Mouse (Mus musculus) retina, adult 2 months (tissue): ENCODE measurements around the gene Sppl2c.

Experiments
- DNase-seq: peaks from one replicate; pipeline ENCODE4 v3.0.0-alpha.2; 2012; ENCODE audit warnings: low read depth, low spot score

Sppl2c gene

DNA sequence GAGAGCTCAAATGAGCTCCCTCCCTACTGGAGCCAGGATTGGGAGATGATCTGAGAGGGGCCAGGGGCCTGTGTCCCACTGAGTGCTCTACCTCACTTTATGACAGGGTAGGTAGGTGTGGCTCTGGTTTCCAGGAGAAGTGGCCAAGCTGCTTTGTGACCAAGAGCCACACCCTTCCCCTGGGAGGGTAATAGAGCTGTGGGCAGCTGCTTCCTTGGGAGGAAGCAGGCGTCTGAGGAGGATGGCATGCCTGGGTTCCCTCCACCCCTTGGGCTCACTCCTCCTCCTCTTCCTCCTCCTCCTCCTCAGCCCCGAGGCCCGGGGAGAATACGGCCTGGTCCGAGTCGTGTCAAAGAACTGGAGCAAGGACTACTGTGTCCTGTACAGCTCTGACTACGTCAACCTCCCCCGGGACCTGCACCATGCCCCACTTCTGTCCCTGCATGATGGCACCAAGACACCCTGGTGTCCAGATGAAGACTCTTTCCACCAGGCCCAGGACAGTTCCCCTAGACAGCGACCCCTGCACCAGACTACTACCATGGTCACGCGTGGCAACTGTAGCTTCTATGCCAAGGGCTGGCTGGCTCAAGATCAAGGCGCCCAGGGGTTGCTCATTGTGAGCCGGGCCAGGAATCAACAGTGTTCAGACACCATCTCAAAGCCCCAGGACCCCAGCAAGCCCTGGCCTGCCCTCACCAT, at the start of gene Sppl2c:
Sppl2c (plus strand) TSS at position 193 of the 702 bp plus-strand sequence.
- DNase-seq: no peak

DNA sequence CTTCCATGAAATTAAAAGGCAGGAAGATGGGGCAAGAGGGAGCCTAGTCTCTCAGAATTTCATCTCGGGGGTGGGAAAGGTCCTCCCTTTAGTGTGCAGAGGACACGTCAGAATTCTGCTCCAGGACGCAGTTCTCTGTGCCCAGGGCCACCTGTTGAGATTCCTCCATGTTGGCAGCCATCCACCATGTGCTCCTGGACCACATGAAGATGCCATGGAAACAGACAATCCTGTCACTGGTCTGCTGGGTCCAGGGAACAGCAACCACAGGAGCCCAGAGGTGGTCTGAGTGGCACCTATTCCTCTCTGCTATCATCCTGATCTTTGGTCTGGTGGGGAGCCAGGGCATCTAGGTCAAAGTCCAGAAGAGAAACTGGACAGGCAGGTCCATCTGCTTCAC, 47.2 kb upstream of the Sppl2c start:
- no peak for DNase-seq

DNA sequence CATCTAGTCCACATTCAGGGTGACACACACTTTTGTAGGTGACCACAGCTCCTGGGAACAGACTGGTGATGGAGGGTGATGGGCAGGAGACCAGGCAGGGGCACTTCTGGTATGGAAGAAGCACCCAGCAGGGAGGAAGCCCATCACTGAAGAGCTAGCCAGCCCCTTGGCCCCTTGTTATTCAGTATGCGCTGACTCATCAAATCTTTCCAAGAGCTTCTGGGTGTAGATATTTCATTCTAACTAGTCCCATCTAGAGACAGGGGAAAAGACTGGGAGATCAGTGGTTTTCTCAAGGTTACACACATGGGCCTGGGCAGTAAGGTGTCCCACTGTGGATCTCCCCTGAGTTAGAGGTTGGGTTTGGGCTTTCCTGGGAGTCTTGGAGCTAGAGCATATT, 41.2 kb upstream of the Sppl2c start:
- no peak for DNase-seq

DNA sequence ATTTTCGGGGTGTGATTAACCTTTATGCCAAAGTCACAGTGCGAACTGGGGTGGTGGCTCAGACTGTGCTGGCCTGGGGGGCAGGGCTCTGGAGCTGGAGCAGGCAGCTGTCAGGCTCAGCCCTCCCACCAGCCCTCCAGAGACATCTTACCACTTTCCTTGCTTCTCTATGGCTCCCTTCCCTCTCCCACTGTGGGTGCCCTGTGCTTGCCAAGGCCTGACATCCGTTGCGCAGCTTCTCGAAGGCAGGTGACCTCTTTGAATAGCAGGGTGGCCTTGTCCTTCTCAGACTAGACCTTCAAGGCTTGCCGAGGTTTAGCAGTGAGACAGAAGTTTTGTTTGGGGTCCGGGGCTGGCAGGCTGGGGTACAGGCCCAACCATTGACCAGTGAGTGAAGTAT, 37.3 kb upstream of the Sppl2c start:
- no peak for DNase-seq

DNA sequence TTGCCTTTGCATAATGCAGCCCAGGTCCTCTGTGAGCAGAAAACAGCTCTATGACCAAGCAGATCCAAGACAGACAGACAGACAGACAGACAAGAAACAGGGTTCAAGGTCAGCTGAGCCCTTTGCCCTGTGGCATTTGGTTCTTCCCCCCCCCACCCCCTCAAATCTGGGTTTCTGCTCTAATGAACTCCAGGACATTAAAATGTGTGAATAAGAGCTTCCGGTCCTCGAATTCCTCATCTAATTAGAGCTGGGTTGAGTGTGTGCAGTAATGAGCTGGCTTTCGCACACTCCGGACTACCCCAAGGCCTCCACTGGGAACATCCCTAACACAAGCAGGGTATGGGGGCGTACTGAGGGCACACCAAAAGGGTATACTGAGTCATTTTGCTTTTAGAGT, 35.2 kb upstream of the Sppl2c start:
- no peak for DNase-seq

DNA sequence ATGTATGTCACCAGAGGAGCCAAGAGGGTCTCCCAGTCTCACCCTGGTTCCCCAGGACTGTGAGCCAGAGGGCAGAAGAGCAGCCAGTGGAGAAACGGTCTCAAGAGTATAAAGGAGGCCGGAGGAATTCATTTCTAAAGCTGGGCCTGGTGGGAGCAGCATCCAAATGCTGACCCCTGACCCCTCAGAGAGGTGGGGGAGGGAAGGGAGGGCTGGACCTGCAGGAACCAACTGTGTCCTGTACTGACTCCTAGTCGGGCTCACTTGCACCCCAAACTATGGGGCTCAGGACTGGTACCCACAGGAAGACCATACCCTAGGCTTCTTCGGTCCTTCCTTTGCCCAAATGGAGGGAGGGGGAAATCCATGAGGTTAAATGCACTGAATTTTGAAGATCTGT, 31.8 kb upstream of the Sppl2c start:
- no peak for DNase-seq

DNA sequence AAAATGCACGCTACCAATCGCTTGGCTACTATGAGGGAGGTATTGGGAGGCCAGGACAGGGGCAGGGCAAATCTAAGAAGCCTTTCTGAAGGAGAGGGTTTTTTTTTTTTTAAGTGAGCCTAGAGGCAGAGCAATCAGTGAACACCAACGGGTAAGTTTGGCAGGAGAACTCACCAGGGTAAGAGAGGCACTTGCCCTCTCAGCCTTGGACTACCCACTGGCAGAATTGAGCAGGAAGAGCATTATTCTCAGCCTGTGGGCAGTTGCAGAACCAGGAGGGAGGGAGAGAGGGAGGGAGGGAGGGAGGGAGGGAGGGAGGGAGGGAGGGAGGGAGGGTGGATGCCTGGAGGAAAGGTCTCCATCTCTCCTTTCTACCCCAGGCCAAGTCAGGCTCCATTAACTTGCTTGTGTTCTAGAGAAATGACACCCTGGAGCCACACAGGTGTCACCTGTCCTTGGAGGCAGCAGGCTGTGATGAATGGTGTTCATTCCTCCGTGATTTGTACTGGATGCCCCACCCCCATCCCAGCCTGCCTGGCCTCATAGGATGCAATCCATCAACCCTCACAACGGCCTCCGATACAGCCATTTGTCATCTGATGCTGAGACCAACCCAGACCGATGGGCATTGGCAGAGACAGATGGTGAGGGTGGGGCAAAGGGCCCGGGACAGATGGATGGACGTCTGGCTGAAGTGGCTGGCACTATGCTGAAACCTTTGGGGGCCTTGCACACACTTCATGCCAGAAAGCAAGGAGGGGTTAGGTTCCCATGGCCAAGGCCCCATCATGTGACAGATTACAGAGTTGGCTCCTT, 31.1 kb upstream of the Sppl2c start:
- no peak for DNase-seq

DNA sequence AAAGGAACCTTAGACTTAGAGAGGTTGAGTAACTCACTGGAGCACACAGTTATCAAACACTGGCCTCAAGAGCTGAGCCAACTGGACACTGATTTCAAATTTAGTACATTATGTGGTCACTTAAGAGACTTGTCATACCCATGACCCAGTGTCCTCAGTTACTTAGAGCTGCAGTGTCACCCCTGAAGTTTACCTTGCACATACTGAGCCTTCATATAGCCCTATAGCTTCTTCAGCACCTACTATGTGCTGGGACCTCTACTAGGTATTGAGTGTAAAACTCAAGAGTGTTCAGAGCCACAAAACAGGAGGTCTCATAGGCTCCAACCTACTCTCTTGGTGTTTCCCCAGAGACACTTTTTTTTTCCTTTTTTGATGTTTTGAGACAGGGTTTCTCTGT, 30.2 kb upstream of the Sppl2c start:
- DNase-seq: no peak

DNA sequence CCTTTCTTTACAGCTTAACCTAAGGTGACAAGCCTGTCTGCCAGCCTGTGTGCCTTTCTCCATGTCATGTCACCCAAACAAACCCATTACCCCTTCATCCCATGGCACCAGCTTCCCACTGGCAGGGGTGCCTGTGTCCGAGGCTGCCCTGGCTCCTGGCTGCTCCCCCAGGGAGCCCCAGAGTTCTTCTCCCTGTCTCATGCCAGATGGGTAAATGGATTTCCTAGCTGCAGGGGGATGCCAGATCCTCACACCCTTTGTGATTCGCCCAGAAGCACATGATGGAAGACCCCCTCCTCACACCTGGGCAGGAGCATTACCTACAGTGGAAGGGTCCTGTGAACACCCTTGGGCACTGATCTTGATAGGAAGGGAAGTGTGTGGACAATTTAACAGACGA, 29.7 kb upstream of the Sppl2c start:
- no peak for DNase-seq

DNA sequence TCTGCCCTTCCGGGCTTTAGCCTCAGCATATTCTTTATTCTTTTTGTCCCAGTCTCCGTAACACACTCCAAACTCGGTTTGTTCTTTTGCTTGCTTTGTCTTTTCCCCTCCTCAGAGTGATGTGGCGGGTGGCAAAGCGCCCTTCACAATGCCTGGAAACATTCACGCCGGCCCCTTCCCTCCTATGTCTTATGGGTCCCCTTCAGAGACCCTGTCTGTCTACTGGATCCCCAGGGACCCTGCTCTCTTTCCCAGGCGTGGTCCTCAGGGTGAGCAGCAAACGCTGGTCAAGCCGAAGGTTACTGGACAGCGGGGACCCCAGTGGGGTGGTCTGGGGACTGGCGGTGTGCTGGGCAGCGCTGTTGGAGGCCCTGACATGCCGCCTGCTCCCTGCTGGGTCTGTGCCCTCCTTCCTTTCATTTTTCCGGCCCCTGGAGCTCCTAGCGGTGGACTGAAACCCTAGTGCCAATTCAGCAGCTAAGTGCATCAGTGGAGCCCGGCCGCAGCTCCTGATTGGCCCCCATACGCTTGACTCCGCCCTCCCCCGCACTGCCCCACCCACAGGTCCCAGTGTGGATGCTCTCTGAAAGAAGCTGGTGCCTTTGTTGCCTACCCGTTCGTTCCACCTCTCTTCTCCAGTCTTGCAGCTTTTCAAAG, 28.4 kb upstream of the Sppl2c start:
- DNase-seq: peak; percentile 36

DNA sequence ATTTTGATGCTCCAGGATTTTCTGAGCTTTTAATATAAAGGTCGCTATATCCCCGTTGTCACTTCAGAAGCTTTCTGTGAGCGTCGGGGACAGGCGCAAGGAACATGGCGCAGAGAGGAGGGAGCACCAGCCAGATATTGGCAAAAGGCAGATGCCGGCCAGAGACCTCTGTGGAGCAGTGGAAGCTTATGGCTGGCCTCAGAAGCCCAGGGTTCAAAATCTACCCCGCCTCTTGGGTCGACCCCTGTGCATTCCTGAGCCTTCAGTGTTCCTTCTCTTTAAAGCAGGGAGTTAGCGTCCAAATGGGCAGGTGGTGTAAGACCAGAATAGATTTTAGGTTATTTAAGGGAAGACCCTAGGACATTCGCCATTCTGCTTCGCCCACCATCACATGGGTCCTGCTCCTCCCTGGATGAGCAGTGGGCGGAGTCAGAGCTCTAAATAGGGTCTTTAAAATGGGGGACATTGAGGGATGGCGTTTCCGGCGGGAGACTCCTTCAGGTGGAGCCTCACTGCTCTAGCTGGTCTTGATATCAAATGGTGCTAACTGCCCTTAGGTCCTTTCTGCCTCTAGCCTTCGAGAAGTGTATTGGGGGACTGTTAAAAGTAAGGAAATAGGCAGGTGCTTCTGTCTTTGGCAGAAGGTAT, 27.7 kb upstream of the Sppl2c start:
- DNase-seq: no peak

DNA sequence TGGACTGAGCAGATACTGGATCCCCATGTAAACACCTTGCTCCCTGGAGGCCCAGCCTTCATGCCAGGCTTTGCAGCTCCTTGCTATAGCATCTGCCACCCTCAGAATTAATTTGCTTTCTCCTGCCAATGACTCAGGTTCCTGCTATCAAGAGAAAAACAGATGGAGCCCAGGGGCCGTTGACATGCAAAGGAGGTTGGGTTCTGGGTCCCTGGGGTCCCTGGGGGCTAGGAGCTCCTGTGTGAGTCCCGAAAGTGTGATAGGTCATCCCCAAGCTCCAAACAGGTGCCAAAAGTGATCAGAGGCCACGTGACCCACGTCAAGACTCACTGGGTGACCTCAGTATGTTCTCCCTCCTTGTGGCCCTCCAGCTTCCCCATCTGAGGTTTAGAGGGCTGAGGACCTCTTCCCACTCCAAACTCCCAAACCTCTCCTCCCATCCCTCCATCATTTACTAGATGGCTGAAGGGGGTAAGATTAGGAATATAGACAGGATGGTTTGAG, 26.3 kb upstream of the Sppl2c start:
- no peak for DNase-seq

DNA sequence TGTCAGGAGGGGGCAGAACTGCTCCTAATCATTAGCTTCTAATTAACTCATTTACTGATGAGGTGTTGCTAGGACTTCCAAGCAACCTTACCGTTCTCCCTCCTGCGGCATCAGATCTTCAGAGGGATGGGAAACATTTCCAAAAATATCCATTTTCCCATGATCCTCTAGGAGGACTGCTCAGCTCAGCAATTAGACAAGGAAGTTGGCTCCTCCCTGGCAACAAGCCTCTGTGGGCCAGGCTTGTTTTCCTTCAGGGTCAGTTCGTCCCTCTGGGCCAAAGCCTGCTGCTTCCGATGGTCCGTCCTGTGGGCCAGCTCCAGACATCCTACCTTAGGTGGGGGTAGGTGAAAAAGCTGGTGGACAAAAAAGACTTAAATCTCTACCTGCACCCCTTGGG, 25.0 kb upstream of the Sppl2c start:
- no peak for DNase-seq

DNA sequence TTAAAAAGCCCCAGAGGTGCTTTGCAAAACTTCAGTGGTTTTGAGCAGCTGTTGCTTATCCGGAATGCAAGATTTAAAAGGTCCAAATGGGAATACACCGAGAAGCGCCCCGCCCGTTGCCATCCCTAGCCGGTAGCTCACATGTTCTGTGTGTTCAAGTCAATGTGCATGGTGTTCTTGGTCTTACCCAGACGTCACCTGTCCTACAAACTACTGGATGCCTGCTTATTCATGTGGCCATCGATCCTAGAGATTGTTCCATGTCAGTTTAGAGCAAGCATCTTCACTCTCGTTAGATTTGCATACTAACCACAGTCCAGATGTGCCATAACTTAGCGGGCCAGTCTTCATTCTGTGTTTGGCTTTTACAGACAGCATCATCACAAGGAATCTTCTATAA, 21.9 kb upstream of the Sppl2c start:
- no peak for DNase-seq

DNA sequence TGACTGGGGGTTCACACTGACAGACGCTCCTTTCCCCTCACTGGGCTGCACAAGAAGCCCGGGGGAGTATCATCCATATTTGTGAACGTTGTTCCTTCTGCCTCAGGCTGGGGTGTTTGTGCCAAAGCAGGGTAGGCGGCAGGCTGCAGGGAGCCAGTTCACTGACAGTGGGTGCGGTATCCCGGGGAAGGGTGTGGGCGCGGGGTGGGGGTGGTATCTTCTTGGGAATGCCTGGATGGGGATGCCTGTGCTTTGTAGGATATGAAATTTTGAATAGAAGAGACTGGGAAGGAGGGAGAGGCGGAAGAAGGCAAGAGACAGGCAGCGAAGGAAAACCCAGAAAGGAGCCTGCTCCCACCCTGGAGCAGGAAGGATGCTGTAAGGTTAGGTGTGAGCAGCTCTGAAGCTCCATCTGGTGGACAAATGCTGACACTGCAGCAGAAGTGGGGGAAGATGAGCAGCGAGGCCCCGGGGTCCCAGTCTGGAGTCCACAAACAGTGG, 14.8 kb upstream of the Sppl2c start:
- DNase-seq: peak; percentile 22

DNA sequence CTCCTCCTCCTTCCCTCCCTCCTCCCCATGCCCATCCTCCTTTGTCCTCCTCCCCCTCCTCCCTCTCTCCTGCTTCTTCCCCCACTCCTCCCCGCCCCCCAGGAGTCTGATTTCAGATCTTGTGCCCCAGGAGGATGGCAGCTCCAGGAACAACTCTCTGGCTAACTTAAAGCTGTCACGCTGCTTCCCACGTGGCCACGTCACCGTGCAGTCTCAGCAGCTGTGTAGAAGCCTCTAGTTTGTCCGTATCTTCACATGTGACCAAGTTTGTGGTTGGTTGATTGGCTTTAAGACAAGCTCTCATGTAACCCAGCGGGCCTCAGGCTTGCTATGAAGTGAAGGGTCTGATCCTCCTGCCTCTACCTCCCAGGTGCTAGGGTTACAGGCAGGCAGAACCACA, 7.2 kb upstream of the Sppl2c start:
- no peak for DNase-seq

DNA sequence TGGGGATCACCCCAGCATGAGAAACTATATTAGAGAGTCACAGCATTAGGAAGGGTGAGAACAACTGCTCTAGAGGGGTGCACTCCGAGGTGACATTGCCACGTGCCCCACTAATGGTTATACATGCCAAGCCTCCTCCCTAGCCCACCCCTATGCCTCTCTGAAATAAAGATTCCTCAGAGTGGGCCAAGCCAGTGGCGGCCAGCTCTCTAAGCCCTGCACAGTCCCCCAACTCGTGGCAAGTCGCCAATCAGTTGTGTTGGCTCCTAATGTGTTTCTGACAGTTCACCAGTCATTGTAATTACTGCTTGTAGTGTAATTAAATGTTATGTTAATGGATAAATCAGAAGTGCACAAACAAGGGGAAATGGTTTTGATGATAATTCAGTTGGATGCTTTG, 6.3 kb upstream of the Sppl2c start:
- no peak for DNase-seq

DNA sequence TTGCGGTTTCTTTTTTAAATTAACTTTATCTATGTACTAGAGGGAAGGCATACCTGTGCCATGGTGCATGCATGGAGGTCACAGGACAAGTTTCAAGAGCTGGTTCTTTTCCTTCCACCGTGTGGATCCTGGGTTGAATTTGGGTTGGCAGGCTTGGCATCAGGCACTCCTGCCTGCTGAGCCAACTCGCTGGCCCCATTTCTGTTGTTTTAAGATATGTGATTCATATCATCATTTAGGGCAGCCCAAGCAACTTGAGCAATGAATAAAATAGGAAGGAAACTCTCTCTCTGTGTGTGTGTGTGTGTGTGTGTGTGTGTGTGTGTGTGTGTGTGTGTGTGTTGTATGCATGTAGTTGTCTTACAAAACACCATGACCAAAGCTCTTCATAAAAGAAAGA, 4.0 kb upstream of the Sppl2c start:
- no peak for DNase-seq

DNA sequence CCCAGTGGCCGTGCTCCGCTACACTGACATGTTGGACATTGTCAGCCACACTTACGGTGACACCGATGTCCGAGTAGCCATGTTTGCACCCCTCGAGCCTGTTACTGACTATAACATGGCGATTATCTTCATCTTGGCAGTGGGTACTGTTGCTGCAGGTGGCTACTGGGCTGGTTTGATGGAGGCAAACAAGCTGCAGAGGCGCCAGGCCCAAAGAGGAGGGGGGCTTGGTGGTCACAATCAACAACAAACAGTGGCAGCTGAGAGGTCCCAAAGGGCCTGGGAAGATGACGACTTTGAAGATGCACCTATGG, 667 bp downstream of the Sppl2c start:
- DNase-seq: no peak

DNA sequence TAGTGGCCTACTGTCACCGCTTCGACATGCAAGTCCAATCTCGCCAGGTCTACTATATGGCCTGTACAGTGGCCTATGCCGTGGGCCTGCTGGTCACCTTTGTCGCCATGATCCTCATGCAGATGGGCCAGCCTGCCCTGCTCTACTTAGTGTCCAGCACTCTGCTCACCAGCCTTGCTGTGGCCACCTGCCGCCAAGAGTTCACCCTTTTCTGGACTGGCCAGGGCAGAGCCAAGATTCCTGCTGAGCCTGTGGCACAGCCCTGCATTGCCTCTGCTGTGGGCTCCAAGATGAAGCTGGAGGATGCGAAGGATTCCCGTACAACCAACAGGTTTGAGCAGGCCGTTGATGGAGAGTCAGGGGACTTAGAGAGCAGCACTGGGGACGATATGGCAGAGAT, 1.6 kb downstream of the Sppl2c start:
- no peak for DNase-seq

DNA sequence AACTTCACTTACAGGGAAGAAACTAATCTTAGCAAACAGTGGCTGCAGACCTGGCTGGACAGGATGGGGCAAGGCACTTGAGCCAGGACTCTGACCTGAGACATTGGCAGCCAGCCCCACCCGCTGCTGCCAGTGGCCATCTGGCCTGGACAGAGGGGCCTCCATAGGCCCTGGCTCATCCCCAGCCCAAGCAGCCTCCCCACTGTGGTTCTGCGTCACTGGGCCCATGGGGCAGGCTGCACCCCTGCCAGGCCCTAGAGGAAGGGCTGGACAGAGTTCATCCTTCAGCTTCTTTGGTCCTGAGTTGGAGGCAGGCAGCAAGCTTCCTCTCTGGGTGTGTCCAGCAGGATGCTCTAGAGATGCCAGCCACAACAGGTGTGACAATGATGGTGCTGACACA, 3.9 kb downstream of the Sppl2c start:
- no peak for DNase-seq

DNA sequence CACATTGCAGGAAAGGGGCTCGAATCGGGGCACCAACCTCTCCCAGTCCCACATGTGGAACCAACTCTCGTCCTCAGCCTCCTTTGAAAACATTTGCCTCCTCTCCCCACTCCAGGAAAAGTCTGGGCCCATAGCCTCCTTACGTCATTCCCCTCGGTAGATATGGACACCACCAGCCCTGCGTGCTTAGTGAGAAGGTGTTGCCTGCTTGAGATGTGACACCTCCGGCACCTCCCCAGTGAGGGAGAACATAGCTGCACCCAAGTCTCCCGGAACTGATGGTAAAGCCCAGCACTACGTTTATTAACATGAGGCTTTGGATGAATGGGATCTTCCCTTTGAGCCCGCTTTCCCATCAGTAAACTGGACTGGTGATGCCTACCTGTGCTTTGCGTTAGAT, 9.3 kb downstream of the Sppl2c start:
- DNase-seq: no peak
